ENCODE assay signal across 8 mouse cellular contexts in the genomic region with DNA sequence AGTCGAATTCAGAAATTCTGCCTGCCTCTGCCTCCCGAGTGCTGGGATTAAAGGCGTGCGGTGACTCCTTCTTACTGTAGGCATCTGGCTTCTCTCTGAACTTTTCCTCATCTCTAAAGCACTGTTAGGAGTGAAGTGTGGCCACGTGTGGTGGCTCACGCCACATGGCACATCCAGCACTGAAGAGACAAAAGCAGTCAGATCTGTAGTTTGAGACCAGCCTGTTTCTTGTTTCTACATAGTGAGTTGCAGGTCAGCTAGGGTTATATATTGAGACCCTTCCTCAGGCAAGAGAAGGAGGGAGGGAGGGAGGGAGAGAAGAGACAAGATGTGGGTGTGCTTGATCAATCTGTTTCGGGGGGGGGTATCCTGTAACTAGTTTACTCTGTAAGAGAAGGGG. TPM values are rescaled to one million over a fixed set of nuclear protein-coding genes. Genes with fewer than 3 reads are reported as not detected.
DNase-seq lines count a peak whose midpoint lies in the region; ATAC-seq and TF ChIP-seq lines count a peak whose summit lies in the region.

A gene (minus strand): TSS at position 101 of the 400 bp plus-strand sequence.

- no peak for ATAC-seq in neural tube, embryonic 11.5 days (ENCODE audit: insufficient read depth, low FRiP score, low TSS enrichment)
- ATAC-seq in limb, embryonic 12.5 days (ENCODE audit: insufficient number of reproducible peaks, insufficient read depth, low FRiP score, low TSS enrichment, low read depth): no peak
- no peak for ATAC-seq in stomach, embryonic 15.5 days (ENCODE audit: insufficient read depth, low FRiP score, low read depth)

- intact Hi-C loops in heart, postnatal 14 days (cut with DNase I): no loop called here

- no peaks in the 10 kb centered on the region for H3K36me3 ChIP-seq in neural tube, embryonic 11.5 days (ENCODE audit: control insufficient read depth, insufficient read depth, low read length)
- no peaks in the 10 kb centered on the region for H3K36me3 ChIP-seq in limb, embryonic 12.5 days
- no peaks in the 10 kb centered on the region for H3K36me3 ChIP-seq in stomach, embryonic 15.5 days

- H3K27ac ChIP-seq in neural tube, embryonic 11.5 days (ENCODE audit: low read depth, low read length): no peak within 1 kb of the TSS
- H3K27ac ChIP-seq in embryonic fibroblast, embryonic 13.5 days (ENCODE audit: insufficient read depth, low read length): no peak within 1 kb of the TSS
- no peak within 1 kb of the TSS for H3K27ac ChIP-seq in limb, embryonic 12.5 days
- no peak within 1 kb of the TSS for H3K27ac ChIP-seq in stomach, embryonic 15.5 days

- TF ChIP-seq POLR2A in embryonic fibroblast, embryonic 13.5 days (IDR thresholded peaks at IDR 0.05; ENCODE audit: low read depth, low read length): no peak

- H3K4me3 ChIP-seq in neural tube, embryonic 11.5 days (ENCODE audit: low read depth, low read length): no peak within 1 kb of the TSS
- peak within 1 kb of the TSS; percentile 31; the same call in 1 of the 2 replicates for H3K4me3 ChIP-seq in embryonic fibroblast, embryonic 13.5 days (ENCODE audit: insufficient read depth, low read length)
- H3K4me3 ChIP-seq in limb, embryonic 12.5 days (replicated peaks): peak within 1 kb of the TSS; percentile 48
- H3K4me3 ChIP-seq in stomach, embryonic 15.5 days (replicated peaks): peak within 1 kb of the TSS; percentile 45

- TF ChIP-seq CTCF in embryonic fibroblast, embryonic 13.5 days (IDR thresholded peaks at IDR 0.05; ENCODE audit: borderline replicate concordance, insufficient read depth, low read length): no peak

- H3K27me3 ChIP-seq in neural tube, embryonic 11.5 days (ENCODE audit: control insufficient read depth, insufficient read depth, low read length): no peaks in the 10 kb centered on the region
- H3K27me3 ChIP-seq in limb, embryonic 12.5 days: no peaks in the 10 kb centered on the region
- H3K27me3 ChIP-seq in stomach, embryonic 15.5 days (replicated peaks): no peaks in the 10 kb centered on the region

- H3K9ac ChIP-seq in neural tube, embryonic 11.5 days (ENCODE audit: low read length): peak within 1 kb of the TSS; percentile 39; the same call in 1 of the 2 replicates
- no peak within 1 kb of the TSS for H3K9ac ChIP-seq in limb, embryonic 12.5 days (replicated peaks)
- H3K9ac ChIP-seq in stomach, embryonic 15.5 days: no peak within 1 kb of the TSS

- no peak for DNase-seq in neural tube, embryonic 11.5 days (ENCODE audit: low spot score)
- no peak for DNase-seq in neural tube, embryonic 10.5 days (ENCODE audit: extremely low spot score, low spot score)
- DNase-seq in heart, postnatal 14 days: no peak
- no peak for DNase-seq in kidney, postnatal 4 days
- DNase-seq in embryo, embryonic 11 days: no peak

- H3K4me2 ChIP-seq in neural tube, embryonic 11.5 days (ENCODE audit: low read depth): peak within 1 kb of the TSS; percentile 53
- peak within 1 kb of the TSS; percentile 68 for H3K4me2 ChIP-seq in limb, embryonic 12.5 days
- H3K4me2 ChIP-seq in stomach, embryonic 15.5 days: peak within 1 kb of the TSS; percentile 78

- H3K4me1 ChIP-seq in neural tube, embryonic 11.5 days (ENCODE audit: control insufficient read depth, insufficient read depth, low read length): 0 out of 2 replicates have a peak, but pooled peaks cover 4% of the 10 kb centered on the region
- 0 out of 2 replicates have a peak, but pooled peaks cover 2% of the 10 kb centered on the region for H3K4me1 ChIP-seq in embryonic fibroblast, embryonic 13.5 days (ENCODE audit: control insufficient read depth, insufficient read depth, low read length)
- H3K4me1 ChIP-seq in limb, embryonic 12.5 days (replicated peaks): peaks cover 12% of the 10 kb centered on the region
- H3K4me1 ChIP-seq in stomach, embryonic 15.5 days: peaks cover 15% of the 10 kb centered on the region

- no peaks in the 10 kb centered on the region for H3K9me3 ChIP-seq in neural tube, embryonic 11.5 days (ENCODE audit: control insufficient read depth, low read length)
- no peaks in the 10 kb centered on the region for H3K9me3 ChIP-seq in limb, embryonic 12.5 days
- H3K9me3 ChIP-seq in stomach, embryonic 15.5 days: no peaks in the 10 kb centered on the region

- WGBS in neural tube, embryonic 11.5 days: 83% methylated on average over 7 of the region's 7 CpGs
- 72% methylated on average over 7 of the region's 7 CpGs for WGBS in limb, embryonic 12.5 days
- WGBS in stomach, embryonic 15.5 days: 80% methylated on average over 7 of the region's 7 CpGs

RNA-seq across cellular contexts. Expression of the gene that starts here (rescaled TPM):
- polyA plus RNA-seq in neural tube, embryonic 11.5 days (2014; fragmentation: Nextera tagmentation; extraction: Ambion mirVana): 60.4 and 62.5 TPM in 2 replicates
- 35.4 and 38.2 TPM in 2 replicates for polyA plus RNA-seq in embryonic fibroblast, embryonic 13.5 days (2011; ENCODE audit: insufficient read length, low read depth, missing spikeins)
- total RNA-seq in heart, postnatal 14 days (2021): 10 to 100 TPM; 51.9 to 61.2 TPM
- 64.6 and 69.6 TPM in 2 replicates for polyA plus RNA-seq in limb, embryonic 12.5 days (2016; fragmentation: Nextera tagmentation; extraction: Ambion mirVana)
- 55.9 and 63.0 TPM in 2 replicates for polyA plus RNA-seq in stomach, embryonic 15.5 days (2015; fragmentation: Nextera tagmentation; extraction: Ambion mirVana)
